Mouse (Mus musculus): ENCODE results near the gene Upk1b.

DNA sequence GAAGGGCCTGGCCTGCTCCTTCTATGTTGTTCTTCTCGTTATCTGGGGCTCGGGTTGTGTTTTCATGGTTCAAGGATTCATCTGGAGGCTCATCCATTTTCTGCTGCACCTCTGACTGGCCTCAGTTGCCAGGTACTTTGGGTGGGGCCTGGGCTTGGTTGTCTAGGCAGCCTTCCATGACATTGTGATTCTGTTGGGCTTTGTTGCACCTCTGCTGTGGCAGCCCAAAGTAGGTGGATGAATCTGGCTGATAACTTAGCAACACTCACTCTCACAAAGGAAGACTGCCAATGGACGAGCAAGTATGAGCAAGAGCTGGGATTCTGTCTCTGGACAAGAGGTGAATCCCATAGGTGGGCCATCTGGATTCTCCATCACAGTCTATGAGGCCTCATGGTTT lies 28.5 kb upstream of the Upk1b start, which contains the start of gene 4930435E12Rik:
- no peak for TF ChIP-seq CTCF (IDR thresholded peaks at IDR 0.05; ENCODE audit: low read depth, low read length)
- no peak for TF ChIP-seq POLR2A (IDR thresholded peaks at IDR 0.05; ENCODE audit: extremely low read depth, insufficient read depth, low read length)

Measured in liver, adult 2 months (tissue).